Mouse (Mus musculus) adrenal gland, adult (tissue): ENCODE measurements at regions not wholly inside any gene's neighbourhood (a gene's known extent, or its start where the extent isn't known, plus 50 kb on each side); places are given as distances from the start of the nearest gene placed in this dataset.

ENCODE experiments used
- DNase-seq, 2 experiments: peaks; one replicate each; pipeline ENCODE4 v3.0.0; 2022 to 2023; ENCODE audit warnings: low spot score in 1 of 2; ENCODE audit not compliant: inconsistent age in 2 of 2

DNA sequence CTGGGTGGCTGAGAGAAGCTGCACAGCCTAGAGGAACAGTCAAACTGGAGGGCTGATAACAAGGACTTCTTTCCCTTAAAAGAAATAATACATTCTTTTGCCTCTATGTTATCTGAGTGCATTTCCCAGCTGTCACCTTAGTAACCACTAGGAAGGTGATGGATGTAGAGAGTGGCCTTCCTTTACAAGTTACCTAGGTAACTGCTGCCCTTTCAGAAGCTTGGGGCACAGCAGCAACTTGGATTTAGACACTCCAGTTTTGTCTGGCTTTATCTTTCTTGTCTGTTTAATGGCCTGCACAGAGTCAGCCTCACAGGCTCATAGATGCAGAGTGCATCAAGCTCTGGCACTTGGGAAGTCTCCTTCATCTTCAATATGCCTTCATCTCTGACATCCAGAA, 101.4 kb upstream of the Shh start:
- peak; percentile 42 to 82 for DNase-seq

DNA sequence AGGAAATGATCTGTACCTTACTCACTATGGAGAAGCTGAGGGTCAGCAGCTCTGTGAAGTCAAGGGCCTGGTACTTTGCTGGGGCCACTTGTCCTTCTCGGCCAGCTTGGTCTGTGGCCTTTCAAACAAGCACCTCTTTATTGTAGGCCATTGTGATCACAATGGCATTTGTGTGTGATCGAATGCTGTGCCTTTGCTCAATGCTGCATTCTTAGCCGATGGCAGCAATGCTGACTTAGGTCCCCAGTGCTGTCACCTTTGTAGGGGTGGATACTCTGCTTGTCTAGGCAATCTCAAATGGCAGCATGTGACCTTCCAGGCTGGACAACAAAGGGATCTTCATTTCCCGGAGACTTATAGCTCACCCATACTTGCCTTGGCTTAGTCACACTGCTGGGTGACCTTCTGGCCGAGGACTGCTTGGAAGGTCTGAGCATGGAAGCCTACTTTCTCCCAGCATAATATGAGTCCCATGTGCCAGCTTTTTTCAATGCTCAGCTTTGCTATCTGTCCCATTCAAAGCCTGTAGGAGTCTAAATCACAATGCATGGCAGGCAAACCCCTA, 100.4 kb upstream of the Shh start:
- peak; percentile 63 to 84 for DNase-seq

- DNase-seq: peak; percentile 67 to 76
Measured at GRCm38 (mm10) chr5:28563401-28563800, 96.3 kb upstream of the Shh start.

- no peak for DNase-seq
Measured at GRCm38 (mm10) chr5:28562917-28563316, 95.9 kb upstream of the Shh start.

DNA sequence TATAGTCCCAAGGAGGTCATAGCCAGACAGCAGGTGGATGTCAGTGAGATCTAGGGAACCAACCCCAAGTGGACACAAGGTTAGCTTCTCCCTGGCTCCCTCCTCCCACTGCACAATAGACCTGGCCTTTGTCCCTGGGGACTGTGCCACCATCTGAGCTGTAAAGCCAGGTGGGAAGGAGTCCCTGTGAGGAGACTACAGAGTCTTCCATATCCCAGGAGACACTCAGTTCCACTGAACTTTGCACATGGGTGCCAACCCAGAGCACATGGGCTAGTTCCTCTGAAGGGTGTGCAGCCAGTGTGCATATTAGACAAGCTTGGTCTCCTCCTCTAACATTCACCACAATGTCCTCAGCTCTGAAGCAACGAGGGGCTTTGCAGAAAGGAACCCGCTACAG, 86.5 kb upstream of the Shh start:
- no peak for DNase-seq

DNA sequence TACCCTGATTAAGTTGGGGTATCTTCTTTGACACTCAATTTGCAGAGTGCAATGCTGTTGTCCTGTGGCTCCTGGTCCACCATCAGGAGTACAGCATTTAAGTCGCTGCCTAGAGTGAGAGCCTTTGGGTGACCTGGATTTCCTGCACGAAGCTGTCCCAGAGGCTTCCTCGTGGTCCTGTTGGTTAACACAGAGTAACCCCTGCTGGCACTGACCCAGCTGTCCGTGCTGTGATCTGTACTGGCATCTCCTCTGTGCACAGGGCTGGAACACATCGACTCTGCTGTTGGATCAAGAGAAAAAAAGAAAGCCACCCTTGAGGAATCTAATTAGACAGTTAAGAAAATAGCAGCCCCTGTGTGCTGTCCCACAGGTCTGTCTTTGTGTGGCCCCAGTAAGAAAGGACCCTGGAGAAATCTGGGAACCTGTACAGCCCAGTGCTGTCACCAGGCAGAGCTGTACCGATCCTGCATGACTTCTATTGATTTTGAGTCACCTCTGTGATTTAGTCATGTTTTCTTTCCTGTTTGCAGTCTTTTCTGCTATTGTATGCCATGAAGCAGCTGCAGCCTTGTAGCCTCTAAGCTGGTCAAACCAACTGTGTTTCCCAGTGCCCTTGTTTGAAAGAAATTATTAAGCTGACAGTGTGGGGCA, 63.3 kb upstream of the Shh start:
- peak; percentile 52 to 55 for DNase-seq

DNA sequence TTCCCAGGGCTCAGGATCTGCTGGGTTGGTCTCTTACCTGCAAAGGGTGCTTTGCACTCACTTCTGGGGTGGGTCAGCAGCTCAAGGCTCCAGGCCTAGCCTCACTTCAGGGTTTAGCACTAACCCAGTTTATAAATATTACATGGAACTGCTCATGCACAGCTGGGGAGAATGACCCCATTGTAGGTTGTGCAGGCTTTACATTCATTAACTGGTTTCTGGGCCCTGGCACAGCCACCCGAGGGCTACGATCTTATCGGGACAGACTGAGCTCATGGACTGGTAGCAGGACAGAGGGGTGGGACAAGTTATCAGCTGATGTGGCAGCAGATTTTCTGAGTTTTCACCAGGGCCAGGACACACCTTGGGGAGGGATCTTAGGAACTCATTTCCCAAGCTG, 59.4 kb upstream of the Shh start:
- DNase-seq: no peak

- peak; percentile 79 to 84 for DNase-seq
Measured at GRCm38 (mm10) chr5:28520800-28521707, 54.0 kb upstream of the Shh start.

- DNase-seq: no peak
Measured at GRCm38 (mm10) chr5:28519059-28519543, 52.0 kb upstream of the Shh start.
